Mouse (Mus musculus) intestine, embryonic 16.5 days (tissue): ENCODE measurements around the gene Cited2. TPM values are rescaled to one million over a fixed set of nuclear protein-coding genes. Genes with fewer than 3 reads are reported as not detected.

Source experiments
- ATAC-seq: fragments of 200-750 bp; cut with Nextera tagmentation; 2 replicates; pipeline ENCODE4 v1.8.0; 2017; ENCODE audit warnings: moderate TSS enrichment, moderate library complexity
- H3K27ac ChIP-seq: fragments of 300-500 bp; sonication (generic); 2 replicates; pipeline ENCODE4 v1.5.1; 2014; ENCODE audit warnings: mild to moderate bottlenecking, low read length
- H3K27me3 ChIP-seq: fragments of 300-500 bp; sonication (generic); replicated peaks from 2 replicates; pipeline ENCODE4 v1.6.1; 2014; ENCODE audit warnings: low read length, control low read depth, mixed read lengths; ENCODE audit not compliant: control insufficient read depth, insufficient read depth
- H3K36me3 ChIP-seq: fragments of 300-500 bp; sonication (generic); 2 replicates; pipeline ENCODE4 v1.6.1; 2014; ENCODE audit warnings: low read length, control low read depth; ENCODE audit not compliant: control insufficient read depth, insufficient read depth
- H3K4me1 ChIP-seq: fragments of 300-500 bp; sonication (generic); 2 replicates; pipeline ENCODE4 v1.6.1; 2014; ENCODE audit warnings: low read length, control low read depth, mixed read lengths; ENCODE audit not compliant: control insufficient read depth, insufficient read depth
- H3K4me2 ChIP-seq: fragments of 300-500 bp; sonication (generic); 2 replicates; pipeline ENCODE4 v1.6.1; 2014; ENCODE audit warnings: low read depth, low read length, control low read depth
- H3K4me3 ChIP-seq: fragments of 300-500 bp; sonication (generic); 2 replicates; pipeline ENCODE4 v1.5.1; 2014; ENCODE audit warnings: mild to moderate bottlenecking, low read length
- H3K9ac ChIP-seq: fragments of 300-500 bp; sonication (generic); 2 replicates; pipeline ENCODE4 v1.6.1; 2014; ENCODE audit warnings: low read depth, low read length
- H3K9me3 ChIP-seq: fragments of 300-500 bp; sonication (generic); 2 replicates; pipeline ENCODE4 v1.6.1; 2016; ENCODE audit warnings: low read length, control low read depth; ENCODE audit not compliant: control insufficient read depth
- WGBS: fragments of 180-500 bp; shearing (Covaris S2); extraction: QIAGEN DNeasy Blood & Tissue Kit; methylation state at CpG from one replicate; pipeline ENCODE4 v1.1.7; 2014; 5-methylcytosine and 5-hydroxymethylcytosine counted together
- polyA plus RNA-seq: library from polyadenylated mRNA; unstranded; fragments of >200 nt; fragmentation: Nextera tagmentation; extraction: Ambion mirVana; gene quantifications from 2 replicates; pipeline ENCODE4 v1.2.1, GENCODE M21; 2015

The Cited2 gene
- polyA plus RNA-seq, 1 experiment from 2014 or later, result 21.8 TPM

- Histone ChIP-seq H3K9ac (no peak overlapping the region), H3K36me3 (no peaks in the 10 kb centered on the region), H3K27me3 (no peaks in the 10 kb centered on the region), H3K27ac (no peak overlapping the region), H3K4me3 (no peak overlapping the region), H3K4me2 (no peak overlapping the region), H3K4me1 (peaks cover 19% of the 10 kb centered on the region), H3K9me3 (no peaks in the 10 kb centered on the region)
- no peak for ATAC-seq
- WGBS, result 35% methylated on average over 4 of the region's 4 CpGs
Observed at GRCm38 (mm10) chr10:17728711-17729110, 5.7 kb downstream of the Cited2 start.

- Histone ChIP-seq H3K4me2 (no peak overlapping the region), H3K4me3 (no peak overlapping the region), H3K27ac (no peak overlapping the region), H3K27me3 (no peaks in the 10 kb centered on the region), H3K9me3 (no peaks in the 10 kb centered on the region), H3K4me1 (peaks cover 19% of the 10 kb centered on the region), H3K9ac (no peak overlapping the region), H3K36me3 (no peaks in the 10 kb centered on the region)
- WGBS, result 67% methylated on average over 6 of the region's 6 CpGs
- ATAC-seq, result no peak
Observed at GRCm38 (mm10) chr10:17729476-17729875, 6.5 kb downstream of the Cited2 start.

DNA sequence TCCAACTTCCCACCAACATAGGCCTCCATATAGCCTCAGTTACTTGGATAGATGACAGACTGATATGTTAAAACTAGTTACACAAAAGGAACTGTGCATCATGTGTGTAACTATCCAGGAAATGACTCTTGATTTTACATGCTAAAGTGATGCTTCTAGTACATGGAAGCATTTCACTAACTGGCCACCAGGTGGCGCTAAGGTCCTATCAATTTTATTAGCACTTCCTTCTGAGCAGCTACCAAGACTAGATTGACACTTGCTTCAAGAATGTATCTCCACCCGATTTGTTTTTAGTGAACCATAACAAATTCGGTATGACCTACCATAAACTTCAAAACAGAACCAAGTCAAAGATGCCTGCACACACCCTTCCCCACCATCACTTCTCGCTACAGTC, 10.0 kb downstream of the Cited2 start:
- 0 out of 2 replicates have a peak, but pooled peaks have one; percentile 23 for ATAC-seq

DNA sequence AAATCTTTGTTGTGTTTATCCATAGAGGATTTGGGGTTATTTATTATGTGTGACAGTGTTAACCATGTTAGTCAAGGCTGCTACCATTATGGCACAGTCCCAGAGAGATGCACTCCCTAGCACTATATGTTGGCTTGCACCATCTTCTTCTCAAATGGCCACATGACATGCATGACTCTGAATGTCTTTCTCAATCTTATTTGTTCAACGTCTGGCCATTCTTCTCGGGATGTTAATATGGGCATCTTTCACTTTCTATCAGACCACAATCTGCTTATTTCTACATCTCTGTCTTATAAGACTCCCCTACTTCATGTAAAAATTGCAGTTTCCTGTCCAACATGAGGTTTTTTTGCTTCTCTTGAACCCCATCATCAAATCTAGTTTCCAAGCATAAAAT, 19.6 kb downstream of the Cited2 start:
- Histone ChIP-seq H3K4me1 (no peaks in the 10 kb centered on the region), H3K27ac (no peak overlapping the region)

More for the DNA sequence above, 10.0 kb downstream of the Cited2 start:
- Histone ChIP-seq H3K9ac (no peak overlapping the region), H3K4me3 (no peak overlapping the region), H3K4me2 (no peak overlapping the region), H3K27ac (no peak overlapping the region), H3K4me1 (no peaks in the 10 kb centered on the region), H3K9me3 (no peaks in the 10 kb centered on the region), H3K27me3 (no peaks in the 10 kb centered on the region), H3K36me3 (no peaks in the 10 kb centered on the region)
- 23% methylated on average over 4 of the region's 4 CpGs for WGBS

DNA sequence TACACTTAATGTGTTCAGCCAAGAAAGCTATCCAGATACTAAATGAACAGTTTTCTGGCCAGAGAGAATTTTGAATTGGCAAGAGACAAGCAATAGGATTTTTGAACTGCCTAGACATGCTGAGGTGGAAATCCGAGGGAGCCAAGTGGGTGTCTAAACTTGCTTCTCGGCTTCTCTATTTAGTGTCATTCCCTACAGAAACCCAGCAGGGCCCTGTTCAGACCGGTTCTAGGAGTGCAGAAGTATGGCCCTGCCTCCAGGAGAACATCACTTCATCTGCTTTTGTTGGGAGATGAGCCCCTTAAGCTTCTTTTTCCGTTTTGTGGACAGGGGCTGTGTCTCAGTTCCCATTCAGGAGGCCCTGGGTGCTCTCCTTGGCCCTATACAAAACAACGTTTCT, 29.5 kb downstream of the Cited2 start:
- no peak overlapping the region for H3K4me2 ChIP-seq
- no peak overlapping the region for H3K27ac ChIP-seq
- no peaks in the 10 kb centered on the region for H3K27me3 ChIP-seq
- no peaks in the 10 kb centered on the region for H3K4me1 ChIP-seq
- no peak overlapping the region for H3K9ac ChIP-seq
- no peaks in the 10 kb centered on the region for H3K9me3 ChIP-seq
- no peak for ATAC-seq
- H3K4me3 ChIP-seq, result no peak overlapping the region
- H3K36me3 ChIP-seq, result no peaks in the 10 kb centered on the region
- 81% methylated on average over 5 of the region's 5 CpGs for WGBS

More for the DNA sequence above, 19.6 kb downstream of the Cited2 start:
- Histone ChIP-seq H3K27me3 (no peaks in the 10 kb centered on the region), H3K4me2 (no peak overlapping the region), H3K36me3 (no peaks in the 10 kb centered on the region), H3K9ac (no peak overlapping the region), H3K4me3 (no peak overlapping the region), H3K9me3 (no peaks in the 10 kb centered on the region)
- no peak for ATAC-seq
- WGBS, result 89% methylated on average over 2 of the region's 2 CpGs

DNA sequence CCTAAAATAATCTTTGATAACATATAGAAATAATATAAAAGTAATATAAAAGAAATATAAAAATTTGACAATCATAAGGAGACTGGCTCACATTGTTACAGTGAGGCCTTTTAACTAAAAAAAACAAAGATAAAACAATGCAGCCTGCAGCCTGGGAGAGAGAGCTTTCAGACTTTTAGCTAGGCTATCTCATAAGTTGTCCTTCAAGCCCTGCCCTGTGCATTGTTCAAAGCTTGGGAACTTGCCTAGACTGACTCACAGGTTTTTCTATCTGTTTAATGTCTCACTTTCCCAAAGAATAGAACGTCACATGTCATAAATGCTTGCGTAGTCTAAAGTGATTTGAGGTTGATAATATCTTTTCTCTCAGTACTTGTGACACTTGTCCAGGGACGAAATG, 36.8 kb downstream of the Cited2 start:
- Histone ChIP-seq H3K4me3 (no peak overlapping the region), H3K27me3 (no peaks in the 10 kb centered on the region), H3K9ac (no peak overlapping the region), H3K36me3 (no peaks in the 10 kb centered on the region), H3K4me1 (0 out of 2 replicates have a peak, but pooled peaks cover 2% of the 10 kb centered on the region), H3K27ac (no peak overlapping the region), H3K9me3 (no peaks in the 10 kb centered on the region), H3K4me2 (no peak overlapping the region)
- no peak for ATAC-seq
- WGBS, result 65% methylated on average over 3 of the region's 3 CpGs

- Histone ChIP-seq H3K9me3 (no peaks in the 10 kb centered on the region), H3K4me3 (no peak overlapping the region), H3K9ac (no peak overlapping the region), H3K27ac (peak overlapping the region; percentile 70), H3K36me3 (no peaks in the 10 kb centered on the region), H3K4me1 (0 out of 2 replicates have a peak, but pooled peaks cover 2% of the 10 kb centered on the region), H3K4me2 (no peak overlapping the region; the same call in 1 of the 2 replicates), H3K27me3 (no peaks in the 10 kb centered on the region)
- 43% methylated on average over 9 of the region's 9 CpGs for WGBS
- ATAC-seq, result peak; percentile 91
Observed at GRCm38 (mm10) chr10:17760750-17761613, 38.0 kb downstream of the Cited2 start.

- no peak for ATAC-seq
- no peaks in the 10 kb centered on the region for H3K36me3 ChIP-seq
- H3K27ac ChIP-seq, result no peak overlapping the region
- H3K4me2 ChIP-seq, result no peak overlapping the region
- no peak overlapping the region for H3K4me3 ChIP-seq
- no peak overlapping the region for H3K9ac ChIP-seq
- 0 out of 2 replicates have a peak, but pooled peaks cover 2% of the 10 kb centered on the region for H3K4me1 ChIP-seq
- 61% methylated on average over 1 of the region's 1 CpGs for WGBS
- no peaks in the 10 kb centered on the region for H3K27me3 ChIP-seq
- no peaks in the 10 kb centered on the region for H3K9me3 ChIP-seq
Observed at GRCm38 (mm10) chr10:17761652-17762051, 38.6 kb downstream of the Cited2 start.

- H3K27me3 ChIP-seq, result no peaks in the 10 kb centered on the region
- H3K36me3 ChIP-seq, result no peaks in the 10 kb centered on the region
- H3K27ac ChIP-seq, result no peak overlapping the region
- ATAC-seq, result no peak
- WGBS, result 95% methylated on average over 8 of the region's 8 CpGs
- no peak overlapping the region for H3K9ac ChIP-seq
- H3K4me1 ChIP-seq, result 0 out of 2 replicates have a peak, but pooled peaks cover 2% of the 10 kb centered on the region
- no peak overlapping the region for H3K4me2 ChIP-seq
- H3K4me3 ChIP-seq, result no peak overlapping the region
- H3K9me3 ChIP-seq, result no peaks in the 10 kb centered on the region
Observed at GRCm38 (mm10) chr10:17762946-17763345, 39.9 kb downstream of the Cited2 start.
